Mouse (Mus musculus): ENCODE measurements around the gene Mars. TPM values are rescaled to one million over a fixed set of nuclear protein-coding genes. Genes with fewer than 3 reads are reported as not detected.
A peak's percentile ranks its signal among the peaks of the same experiment; 100 is the strongest.

The Mars gene
- total and polyA plus RNA-seq, 2 experiments: 59.6 to 70.7 TPM

DNA sequence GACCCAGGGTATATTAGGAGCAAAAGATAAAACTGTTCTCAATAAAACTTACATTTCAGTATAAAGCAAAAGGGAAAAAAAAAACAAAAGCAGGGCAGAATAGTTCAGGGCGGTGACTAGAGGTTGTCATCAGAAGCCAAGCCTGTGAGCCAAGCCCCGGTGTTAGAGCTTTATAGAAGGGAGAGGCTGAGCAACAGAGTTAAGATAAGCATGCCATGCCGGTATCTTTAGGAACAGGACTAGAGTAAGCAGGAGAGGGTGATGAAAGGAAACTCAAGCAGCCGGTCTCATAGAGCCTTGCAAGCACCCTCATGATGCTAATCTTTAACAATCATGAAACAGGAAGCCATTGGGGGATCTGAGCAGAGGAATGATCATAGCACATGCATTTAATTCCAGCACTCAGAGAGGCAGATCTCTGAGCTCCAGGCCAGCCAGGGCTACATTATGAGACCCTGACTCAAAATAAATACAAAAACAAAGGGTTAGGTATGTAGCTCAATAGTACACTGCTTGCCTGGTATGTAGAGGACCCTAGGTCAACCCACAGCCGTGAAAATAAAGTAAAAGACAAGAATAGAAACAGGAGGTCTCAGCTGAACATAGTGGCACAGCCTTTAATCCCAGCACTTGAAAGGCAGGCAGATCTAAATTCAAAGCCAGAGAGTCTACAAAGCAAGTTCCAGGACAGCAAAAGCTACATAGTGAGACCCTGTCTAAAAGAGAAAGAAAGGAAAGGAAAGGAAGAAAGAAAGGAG lies 19.5 kb downstream of the Mars start:
- Histone ChIP-seq H3K27ac (replicated peaks; ENCODE audit: insufficient read depth, low read depth, low read length) (no peak overlapping the region), H3K4me1 (ENCODE audit: control insufficient read depth, insufficient read depth, low read length) (peaks cover 21% of the 10 kb centered on the region), H3K36me3 (ENCODE audit: control insufficient read depth, insufficient read depth, low read length) (peaks cover 26% of the 10 kb centered on the region), H3K79me2 (ENCODE audit: control insufficient read depth, insufficient read depth, low read length) (peaks cover 11% of the 10 kb centered on the region; the same call in 1 of the 2 replicates), H3K4me3 (ENCODE audit: insufficient read depth, low read depth, low read length) (no peak overlapping the region), H3K27me3 (ENCODE audit: control insufficient read depth, insufficient read depth, low read length) (no peaks in the 10 kb centered on the region), H3K9ac (ENCODE audit: low read depth, low read length) (no peak overlapping the region)
- no peak for DNase-seq (ENCODE audit: extremely low read depth, low read depth, low spot score)
- no peak for TF ChIP-seq CTCF (IDR thresholded peaks at IDR 0.05; ENCODE audit: low read depth, low read length)
- WGBS: 7% methylated on average over 5 of the region's 5 CpGs

DNA sequence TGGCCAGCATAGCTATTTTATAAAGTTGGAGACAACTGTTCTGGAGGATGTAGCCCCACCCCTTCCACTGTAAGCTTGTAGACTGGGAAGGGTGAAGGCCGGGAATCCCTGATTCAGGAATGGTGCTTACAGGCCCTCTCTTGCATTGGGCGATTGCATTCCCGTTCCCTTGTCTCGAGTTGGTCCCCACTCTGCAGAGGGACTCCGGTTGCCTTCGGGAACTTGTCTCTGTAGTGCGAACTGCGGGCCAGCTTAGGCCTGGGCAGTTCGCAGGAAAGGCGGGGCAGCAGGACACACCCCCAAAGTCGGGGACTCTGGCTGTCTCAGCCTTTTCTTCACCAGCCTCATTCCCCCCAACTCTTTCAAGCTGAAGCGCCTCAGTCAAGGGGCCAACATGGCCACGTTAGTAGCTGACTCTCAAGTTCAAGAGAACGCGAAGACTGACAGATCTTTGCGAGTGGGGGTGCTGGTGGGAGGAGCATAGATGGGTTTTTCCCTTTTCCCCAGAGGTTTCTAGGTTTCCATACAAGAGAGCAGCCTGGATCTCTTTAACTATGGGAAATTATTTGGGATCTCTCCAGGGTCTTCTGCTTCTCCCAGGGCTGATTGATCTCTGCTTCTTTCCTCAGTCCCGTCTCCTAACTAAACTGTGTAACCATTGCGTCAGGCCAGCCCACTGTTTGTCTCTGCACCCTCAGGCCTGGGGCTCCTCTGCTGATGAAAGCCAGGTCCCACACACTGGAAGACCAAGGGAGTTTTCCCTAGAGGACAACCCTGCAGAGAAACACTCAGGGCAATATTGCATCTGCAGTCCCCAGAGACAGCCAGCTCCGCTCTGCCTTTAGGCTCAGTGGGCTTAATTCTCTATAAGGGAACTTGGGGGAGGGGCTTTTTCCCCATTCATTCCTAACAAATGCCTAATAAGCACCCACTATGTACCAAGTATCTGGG lies 20.4 kb downstream of the Mars start:
- H3K9ac ChIP-seq (ENCODE audit: low read depth, low read length): peak overlapping the region; percentile 81
- H3K4me3 ChIP-seq (ENCODE audit: insufficient read depth, low read depth, low read length): peak overlapping the region; percentile 74
- peak overlapping the region; percentile 78 for H3K27ac ChIP-seq (replicated peaks; ENCODE audit: insufficient read depth, low read depth, low read length)
- WGBS: 3% methylated on average over 19 of the region's 19 CpGs
- no peaks in the 10 kb centered on the region for H3K27me3 ChIP-seq (ENCODE audit: control insufficient read depth, insufficient read depth, low read length)
- peak; percentile 42 for DNase-seq (ENCODE audit: extremely low read depth, low read depth, low spot score)
- peaks cover 28% of the 10 kb centered on the region for H3K4me1 ChIP-seq (ENCODE audit: control insufficient read depth, insufficient read depth, low read length)
- TF ChIP-seq POLR2A (IDR thresholded peaks at IDR 0.05; ENCODE audit: extremely low read depth, insufficient read depth, low read length) (no peak), CTCF (IDR thresholded peaks at IDR 0.05; ENCODE audit: low read depth, low read length) (no peak)
- peaks cover 18% of the 10 kb centered on the region; the same call in 1 of the 2 replicates for H3K79me2 ChIP-seq (ENCODE audit: control insufficient read depth, insufficient read depth, low read length)
- H3K36me3 ChIP-seq (ENCODE audit: control insufficient read depth, insufficient read depth, low read length): peaks cover 19% of the 10 kb centered on the region

DNA sequence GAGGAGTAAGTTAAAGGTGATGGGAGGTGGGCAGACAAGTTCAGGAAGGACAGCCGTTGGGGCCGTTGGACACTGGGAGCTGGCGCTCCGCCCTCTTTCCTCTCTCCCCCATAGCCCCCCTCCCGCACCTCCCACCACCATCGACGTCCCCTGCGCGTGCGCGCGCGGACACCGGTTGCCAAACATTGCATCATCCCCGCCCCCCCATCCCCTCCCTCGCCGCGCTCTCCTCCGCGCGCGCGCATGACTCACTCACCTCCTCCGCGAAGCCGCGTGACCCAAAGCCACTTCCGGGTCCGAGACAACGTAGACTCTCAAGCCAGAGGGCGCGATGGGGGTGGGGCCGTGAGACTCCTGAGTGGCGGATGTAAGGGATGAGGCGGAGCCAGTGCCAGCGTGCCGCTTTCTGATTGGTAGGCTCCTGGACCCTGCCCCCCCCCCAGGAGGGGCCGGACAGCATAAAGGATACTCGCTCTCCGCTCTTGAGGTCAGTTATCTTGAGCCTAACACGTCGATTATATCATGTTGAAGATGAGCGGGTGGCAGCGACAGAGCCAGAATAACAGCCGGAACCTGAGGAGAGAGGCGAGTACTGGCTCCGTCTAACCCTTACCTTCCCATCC lies 21.2 kb downstream of the Mars start:
- Histone ChIP-seq H3K4me3 (ENCODE audit: insufficient read depth, low read depth, low read length) (peak overlapping the region; percentile 74), H3K79me2 (ENCODE audit: control insufficient read depth, insufficient read depth, low read length) (peaks cover 19% of the 10 kb centered on the region; the same call in 1 of the 2 replicates), H3K27ac (replicated peaks; ENCODE audit: insufficient read depth, low read depth, low read length) (peak overlapping the region; percentile 90), H3K36me3 (ENCODE audit: control insufficient read depth, insufficient read depth, low read length) (peaks cover 13% of the 10 kb centered on the region), H3K9ac (ENCODE audit: low read depth, low read length) (peak overlapping the region; percentile 81), H3K27me3 (ENCODE audit: control insufficient read depth, insufficient read depth, low read length) (no peaks in the 10 kb centered on the region), H3K4me1 (ENCODE audit: control insufficient read depth, insufficient read depth, low read length) (peaks cover 28% of the 10 kb centered on the region)
- no peak for TF ChIP-seq CTCF (IDR thresholded peaks at IDR 0.05; ENCODE audit: low read depth, low read length)
- TF ChIP-seq POLR2A (IDR thresholded peaks at IDR 0.05; ENCODE audit: extremely low read depth, insufficient read depth, low read length): peak; percentile 91
- under 1% methylated on average over 42 of the region's 47 CpGs for WGBS
- DNase-seq (ENCODE audit: extremely low read depth, low read depth, low spot score): peak; percentile 95

DNA sequence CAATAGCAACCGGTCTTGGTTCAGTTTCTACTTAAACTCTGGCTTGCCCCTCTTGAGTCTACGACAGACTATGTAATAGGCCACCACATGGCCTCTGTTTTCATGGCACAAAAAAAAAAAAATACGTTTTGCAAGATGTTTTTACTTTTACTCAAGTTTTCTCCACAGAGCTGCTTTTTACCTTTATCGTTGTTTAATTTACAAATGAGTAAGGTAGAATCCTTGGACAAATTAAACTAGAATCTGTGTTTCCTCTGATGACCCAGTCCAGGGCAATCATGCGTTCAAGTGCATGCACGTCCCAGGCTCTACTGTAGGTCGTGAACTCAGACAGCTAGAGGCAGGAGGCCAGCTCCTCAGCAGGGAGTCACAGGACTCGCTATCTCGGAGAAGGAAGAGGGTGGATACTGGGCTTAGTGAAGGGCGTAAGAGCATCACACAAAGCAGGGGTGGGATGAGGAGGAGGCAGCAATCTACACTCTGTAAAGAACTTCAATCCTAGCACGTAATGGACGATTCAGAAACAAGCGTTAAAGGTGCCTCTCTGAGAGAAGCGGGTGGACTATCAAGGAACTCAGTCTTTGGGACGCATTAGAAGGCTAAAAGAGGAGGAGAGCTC lies 21.9 kb downstream of the Mars start:
- no peaks in the 10 kb centered on the region for H3K27me3 ChIP-seq (ENCODE audit: control insufficient read depth, insufficient read depth, low read length)
- peak overlapping the region; percentile 70 for H3K9ac ChIP-seq (ENCODE audit: low read depth, low read length)
- peak; percentile 81 for DNase-seq (ENCODE audit: extremely low read depth, low read depth, low spot score)
- H3K4me1 ChIP-seq (ENCODE audit: control insufficient read depth, insufficient read depth, low read length): peaks cover 25% of the 10 kb centered on the region
- H3K4me3 ChIP-seq (ENCODE audit: insufficient read depth, low read depth, low read length): peak overlapping the region; percentile 80
- TF ChIP-seq CTCF (IDR thresholded peaks at IDR 0.05; ENCODE audit: low read depth, low read length): no peak
- TF ChIP-seq POLR2A (IDR thresholded peaks at IDR 0.05; ENCODE audit: extremely low read depth, insufficient read depth, low read length): 0 out of 2 replicates have a peak, but pooled peaks have one; percentile 16
- peak overlapping the region; percentile 90 for H3K27ac ChIP-seq (replicated peaks; ENCODE audit: insufficient read depth, low read depth, low read length)
- H3K36me3 ChIP-seq (ENCODE audit: control insufficient read depth, insufficient read depth, low read length): peaks cover 8% of the 10 kb centered on the region; the same call in 1 of the 2 replicates
- peaks cover 19% of the 10 kb centered on the region; the same call in 1 of the 2 replicates for H3K79me2 ChIP-seq (ENCODE audit: control insufficient read depth, insufficient read depth, low read length)
- WGBS: 0% methylated on average over 15 of the region's 15 CpGs
